Mouse (Mus musculus) stomach, postnatal 0 days (tissue): ENCODE results near the gene Gm49383.

ENCODE experiments used
- CTCF ChIP-seq: IDR thresholded peaks from 2 replicates; pipeline ENCODE4 v1.5.1; 2016; ENCODE audit warnings: antibody characterized with exemption, low read depth, mild to moderate bottlenecking, moderate library complexity
- EP300 ChIP-seq: optimal IDR thresholded peaks from 2 replicates; pipeline ENCODE3; 2016; ENCODE audit warnings: antibody characterized with exemption

DNA sequence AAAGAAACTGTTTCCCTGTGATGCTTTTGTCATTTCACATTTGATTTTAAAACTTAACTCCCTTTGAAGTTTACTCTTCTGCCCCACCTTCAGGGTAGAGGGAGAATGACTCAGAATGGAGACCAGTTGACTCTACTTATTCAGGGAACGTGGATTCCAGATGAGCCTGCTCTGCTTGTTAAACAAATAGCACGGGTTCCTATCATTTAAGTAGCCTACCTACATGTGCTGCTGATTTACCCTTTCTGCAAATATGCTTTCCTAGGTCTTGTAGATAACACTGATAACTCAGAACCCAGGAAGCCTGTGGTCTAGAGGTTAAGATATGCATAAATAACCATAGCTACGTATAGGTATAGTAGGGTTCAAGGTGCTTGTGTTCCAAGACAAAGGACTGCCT is 32.0 kb downstream of the Gm49383 start:
- no peak for TF ChIP-seq EP300
- TF ChIP-seq CTCF, result peak; percentile 26
